Mouse (Mus musculus) urinary bladder, postnatal 4 days (tissue): ENCODE results near the gene Zbtb18.

Experiments
- DNase-seq, 2 experiments: peaks; one replicate each; pipeline ENCODE4 v3.0.0; 2021 to 2022; ENCODE audit warnings: low spot score in 2 of 2

The Zbtb18 gene

GRCm38 (mm10) chr1:177442196-177442808 is at the start of gene Zbtb18:
Zbtb18 (plus strand) TSS chr1:177442351.
- DNase-seq: no peak

- no peak for DNase-seq
Measured at GRCm38 (mm10) chr1:177397455-177397854, 44.7 kb upstream of the Zbtb18 start.

GRCm38 (mm10) chr1:177405170-177405569 is 37.0 kb upstream of the Zbtb18 start:
- no peak for DNase-seq

GRCm38 (mm10) chr1:177408690-177409089 is 33.5 kb upstream of the Zbtb18 start:
- no peak for DNase-seq

- DNase-seq: no peak
Measured at GRCm38 (mm10) chr1:177410769-177411348, 31.3 kb upstream of the Zbtb18 start.

GRCm38 (mm10) chr1:177411359-177412358 is 30.5 kb upstream of the Zbtb18 start:
- DNase-seq: no peak

- no peak for DNase-seq
Measured at GRCm38 (mm10) chr1:177419331-177419730, 22.8 kb upstream of the Zbtb18 start.

- DNase-seq: no peak
Measured at GRCm38 (mm10) chr1:177420126-177420525, 22.0 kb upstream of the Zbtb18 start.

GRCm38 (mm10) chr1:177427862-177428261 is 14.3 kb upstream of the Zbtb18 start:
- DNase-seq: no peak

- no peak for DNase-seq
Measured at GRCm38 (mm10) chr1:177428338-177428737, 13.8 kb upstream of the Zbtb18 start.

GRCm38 (mm10) chr1:177429067-177429466 is 13.1 kb upstream of the Zbtb18 start:
- DNase-seq: no peak

GRCm38 (mm10) chr1:177440411-177440810 is 1.7 kb upstream of the Zbtb18 start:
- DNase-seq: no peak

- no peak for DNase-seq
Measured at GRCm38 (mm10) chr1:177440981-177441491, 1.1 kb upstream of the Zbtb18 start.

- peak; percentile 98 to 99 for DNase-seq
Measured at GRCm38 (mm10) chr1:177441492-177442195, 507 bp upstream of the Zbtb18 start.

- DNase-seq: peak in 1 of 2 experiments; percentile 59
Measured at GRCm38 (mm10) chr1:177442821-177443723, 921 bp downstream of the Zbtb18 start.

- no peak for DNase-seq
Measured at GRCm38 (mm10) chr1:177443724-177444482, 1.8 kb downstream of the Zbtb18 start.

GRCm38 (mm10) chr1:177444483-177444810 is 2.3 kb downstream of the Zbtb18 start:
- no peak for DNase-seq

GRCm38 (mm10) chr1:177444941-177445340 is 2.8 kb downstream of the Zbtb18 start:
- no peak for DNase-seq

- peak in 1 of 2 experiments; percentile 38 for DNase-seq
Measured at GRCm38 (mm10) chr1:177445461-177446130, 3.4 kb downstream of the Zbtb18 start.
